Mouse (Mus musculus) forebrain, postnatal 0 days (tissue): ENCODE measurements around the gene Best2. TPM values are rescaled to one million over a fixed set of nuclear protein-coding genes. Genes with fewer than 3 reads are reported as not detected.

ENCODE experiments used
- ATAC-seq: fragments of 200-750 bp; cut with Nextera tagmentation; 2 replicates; pipeline ENCODE4 v1.8.0; 2017; ENCODE audit warnings: mild to moderate bottlenecking, moderate library complexity
- DNase-seq: peaks from one replicate; pipeline ENCODE4 v3.0.0-alpha.2; 2015
- H3K27ac ChIP-seq: fragments of 300-500 bp; sonication (generic); 2 replicates; pipeline ENCODE4 v1.5.1; 2014; ENCODE audit warnings: low read depth, mild to moderate bottlenecking, antibody characterized with exemption, low read length, moderate library complexity, mixed read lengths
- H3K27me3 ChIP-seq: fragments of 300-500 bp; sonication (generic); 2 replicates; pipeline ENCODE4 v1.6.1; 2014; ENCODE audit warnings: mild to moderate bottlenecking, low read length, mixed read lengths; ENCODE audit not compliant: insufficient read depth
- H3K36me3 ChIP-seq: fragments of 300-500 bp; sonication (generic); 2 replicates; pipeline ENCODE4 v1.6.1; 2014; ENCODE audit warnings: mild to moderate bottlenecking, moderate library complexity; ENCODE audit not compliant: insufficient read depth
- H3K4me1 ChIP-seq: fragments of 300-500 bp; sonication (generic); 2 replicates; pipeline ENCODE4 v1.6.1; 2014; ENCODE audit warnings: antibody characterized with exemption; ENCODE audit not compliant: insufficient read depth
- H3K4me2 ChIP-seq: fragments of 300-500 bp; sonication (generic); 2 replicates; pipeline ENCODE4 v1.6.1; 2014; ENCODE audit warnings: low read depth, mild to moderate bottlenecking, moderate library complexity
- H3K4me3 ChIP-seq: fragments of 300-500 bp; sonication (generic); 2 replicates; pipeline ENCODE4 v1.5.1; 2014; ENCODE audit warnings: low read depth, low read length, mixed read lengths
- H3K9ac ChIP-seq: fragments of 300-500 bp; sonication (generic); 2 replicates; pipeline ENCODE4 v1.6.1; 2014; ENCODE audit warnings: mild to moderate bottlenecking
- H3K9me3 ChIP-seq: fragments of 300-500 bp; sonication (generic); 2 replicates; pipeline ENCODE4 v1.6.1; 2016; ENCODE audit warnings: low read length
- CTCF ChIP-seq: sonication (generic); IDR thresholded peaks from 2 replicates; pipeline ENCODE4 v1.5.1; 2016; ENCODE audit warnings: antibody characterized with exemption, control low read depth, low read depth
- WGBS: fragments of 180-500 bp; shearing (Covaris S2); extraction: QIAGEN DNeasy Blood & Tissue Kit; methylation state at CpG from one replicate; pipeline ENCODE4 v1.1.7; 2014; 5-methylcytosine and 5-hydroxymethylcytosine counted together
- polyA plus RNA-seq: library from polyadenylated mRNA; unstranded; fragments of >200 nt; fragmentation: Nextera tagmentation; extraction: Ambion mirVana; gene quantifications from 2 replicates; pipeline ENCODE4 v1.2.1, GENCODE M21; 2015
- total RNA-seq: library from RNA; depleted of rRNA; stranded (reverse); fragments of >200 nt; gene quantifications from 2 replicates; pipeline ENCODE4 v1.2.3, GENCODE M21; 2014

Gene Best2
- total and polyA plus RNA-seq, 2 experiments from 2014 or later = 0.15 TPM; not detected in 1

DNA sequence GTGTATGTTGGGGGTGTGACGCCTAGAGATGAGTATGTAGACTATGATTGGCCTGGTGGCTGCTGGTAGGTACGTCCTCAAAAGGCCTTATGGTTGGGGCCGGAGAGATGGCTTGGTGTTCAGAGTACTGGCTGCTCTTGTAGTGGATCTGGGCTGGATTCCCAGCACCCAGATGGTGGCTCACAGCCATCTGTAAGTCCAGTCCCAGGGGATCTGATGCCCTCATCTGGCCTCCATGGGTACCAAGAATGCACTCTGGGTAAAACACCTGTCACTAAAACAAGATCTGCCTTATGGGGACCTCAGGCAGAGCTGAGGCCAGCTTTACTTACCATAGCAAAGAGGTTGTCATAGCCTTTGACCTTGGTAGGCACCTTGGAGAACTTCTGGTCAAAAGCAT is 9.5 kb upstream of the Best2 start:
- H3K4me3 ChIP-seq = no peak overlapping the region
- H3K9ac ChIP-seq = no peak overlapping the region
- H3K4me1 ChIP-seq = peaks cover 30% of the 10 kb centered on the region
- TF ChIP-seq CTCF = no peak
- DNase-seq (no peak), ATAC-seq (no peak)
- no peak overlapping the region for H3K27ac ChIP-seq
- no peaks in the 10 kb centered on the region for H3K27me3 ChIP-seq
- H3K9me3 ChIP-seq = no peaks in the 10 kb centered on the region
- WGBS = 94% methylated on average over 3 of the region's 3 CpGs
- no peak overlapping the region for H3K4me2 ChIP-seq
- peaks cover 32% of the 10 kb centered on the region for H3K36me3 ChIP-seq

DNA sequence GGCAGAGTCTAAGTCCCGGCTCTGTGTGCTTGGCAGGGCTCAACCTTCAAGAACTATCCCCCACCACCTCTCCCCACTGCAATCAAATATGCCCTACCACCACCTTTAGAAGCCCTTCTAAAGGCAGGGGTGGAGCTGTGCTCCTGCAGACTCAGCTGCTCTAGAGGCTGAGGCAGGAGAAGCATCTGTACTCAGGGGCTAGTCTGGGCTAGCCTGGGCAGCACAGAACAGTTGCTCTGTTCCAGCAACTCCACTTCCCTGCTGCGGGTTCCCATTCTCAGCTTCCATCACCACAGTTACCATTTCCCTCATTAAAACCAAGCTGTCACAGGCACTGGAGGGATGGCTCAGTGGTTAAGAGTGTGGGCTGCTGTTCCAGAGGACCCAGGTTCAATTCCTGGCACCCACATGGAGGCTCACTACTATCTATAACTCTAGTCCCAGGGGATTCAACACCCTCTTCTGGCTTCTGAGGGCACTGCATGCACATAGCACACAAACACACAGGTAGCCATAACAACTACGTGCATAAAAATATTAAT is 7.3 kb upstream of the Best2 start:
- H3K4me1 ChIP-seq = peaks cover 17% of the 10 kb centered on the region
- peaks cover 53% of the 10 kb centered on the region for H3K36me3 ChIP-seq

DNA sequence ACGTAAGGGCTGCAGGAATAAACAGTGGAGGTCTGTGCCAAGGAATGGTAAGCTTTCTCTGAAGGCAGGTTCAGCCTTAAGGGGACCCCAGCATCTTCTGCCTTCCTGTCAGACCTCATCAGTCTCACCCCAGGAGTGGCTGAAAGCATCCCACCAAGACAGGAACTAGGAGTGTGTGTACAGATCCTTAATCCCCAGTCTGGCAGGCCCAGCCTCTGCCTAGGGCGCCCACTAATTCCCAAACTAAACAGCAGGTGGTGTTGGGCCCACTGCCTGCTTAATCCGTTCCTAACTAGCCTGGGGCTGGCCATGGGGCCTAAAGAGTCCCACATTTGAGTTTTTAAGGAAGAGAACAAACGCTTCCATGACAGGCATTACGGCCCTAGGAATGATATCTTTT is 2.9 kb upstream of the Best2 start:
- Histone ChIP-seq H3K9ac (no peak overlapping the region), H3K4me3 (no peak overlapping the region), H3K9me3 (no peaks in the 10 kb centered on the region), H3K36me3 (peaks cover 38% of the 10 kb centered on the region), H3K4me2 (no peak overlapping the region), H3K4me1 (no peaks in the 10 kb centered on the region), H3K27ac (no peak overlapping the region), H3K27me3 (peaks cover 19% of the 10 kb centered on the region; the same call in 1 of the 2 replicates)
- TF ChIP-seq CTCF = no peak
- 21% methylated on average over 5 of the region's 5 CpGs for WGBS
- DNase-seq (no peak), ATAC-seq (no peak)

More for the DNA sequence above, 7.3 kb upstream of the Best2 start:
- DNase-seq = no peak
- WGBS = 93% methylated on average over 3 of the region's 3 CpGs
- no peak overlapping the region for H3K4me3 ChIP-seq
- H3K27ac ChIP-seq = no peak overlapping the region
- no peaks in the 10 kb centered on the region for H3K27me3 ChIP-seq
- no peaks in the 10 kb centered on the region for H3K9me3 ChIP-seq
- no peak for ATAC-seq
- no peak; the same call in 1 of the 2 replicates for TF ChIP-seq CTCF
- no peak overlapping the region for H3K4me2 ChIP-seq
- no peak overlapping the region for H3K9ac ChIP-seq

DNA sequence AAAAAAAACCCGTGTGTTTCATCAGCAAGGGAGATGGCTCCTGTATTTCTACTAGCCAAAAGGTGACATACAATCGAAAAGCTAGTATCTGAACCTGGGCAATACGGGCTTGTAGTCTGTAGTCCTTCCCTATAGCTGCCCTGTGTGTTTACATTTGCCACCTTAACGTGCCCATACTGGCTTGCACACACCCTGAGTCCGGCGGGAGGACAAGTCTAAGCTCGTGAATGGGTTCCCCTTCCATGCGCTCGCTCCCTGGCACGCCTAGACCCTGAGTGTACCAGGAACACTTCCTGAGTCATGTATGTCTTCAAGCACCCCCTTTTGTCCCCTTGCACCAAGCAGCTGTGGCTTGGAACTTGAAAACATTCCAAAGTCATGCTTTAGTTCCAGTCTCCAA is 2.4 kb upstream of the Best2 start:
- peaks cover 34% of the 10 kb centered on the region for H3K36me3 ChIP-seq
- 63% methylated on average over 10 of the region's 10 CpGs for WGBS

DNA sequence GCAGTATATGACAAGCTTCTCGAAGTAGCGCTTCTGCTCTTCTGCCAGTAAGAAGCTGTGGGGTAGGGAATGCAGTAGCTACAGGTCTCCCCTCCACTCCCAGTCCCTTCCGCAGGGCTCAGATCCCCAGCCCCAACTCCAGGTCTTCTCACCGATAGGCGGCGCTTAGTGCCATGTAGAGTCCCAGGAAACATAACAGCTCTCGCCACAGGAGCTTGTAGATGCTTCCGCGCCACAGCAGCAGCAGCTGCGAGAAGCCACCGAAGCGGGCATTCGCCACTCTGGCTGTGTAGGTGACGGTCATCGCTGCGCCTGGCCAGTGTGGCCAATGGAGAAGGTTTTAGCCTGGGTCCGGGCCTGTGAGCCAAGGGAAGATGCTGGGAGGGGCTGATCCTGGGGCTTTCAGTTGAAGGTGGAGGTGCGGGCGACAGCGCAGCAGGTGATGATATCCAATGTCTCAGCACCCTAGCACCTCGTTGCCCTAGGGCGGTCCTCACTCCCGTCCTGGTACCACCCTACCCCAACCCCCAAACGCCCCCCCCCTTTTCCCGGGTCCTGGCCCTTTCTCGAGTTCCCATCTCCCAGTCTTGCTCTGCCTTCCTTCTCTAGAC is 996 bp downstream of the Best2 start:
- DNase-seq (peak; percentile 79), ATAC-seq (peak; percentile 89)
- no peak overlapping the region for H3K27ac ChIP-seq
- WGBS = 5% methylated on average over 25 of the region's 26 CpGs
- TF ChIP-seq CTCF = peak; percentile 79
- no peaks in the 10 kb centered on the region for H3K9me3 ChIP-seq
- H3K27me3 ChIP-seq = peaks cover 30% of the 10 kb centered on the region
- H3K9ac ChIP-seq = peak overlapping the region; percentile 47
- no peaks in the 10 kb centered on the region for H3K4me1 ChIP-seq
- H3K4me3 ChIP-seq = peak overlapping the region; percentile 35
- H3K4me2 ChIP-seq = peak overlapping the region; percentile 62
- peaks cover 16% of the 10 kb centered on the region for H3K36me3 ChIP-seq

More for the DNA sequence above, 2.4 kb upstream of the Best2 start:
- Histone ChIP-seq H3K9me3 (no peaks in the 10 kb centered on the region), H3K27ac (no peak overlapping the region), H3K4me3 (no peak overlapping the region), H3K4me2 (no peak overlapping the region), H3K27me3 (peaks cover 20% of the 10 kb centered on the region; the same call in 1 of the 2 replicates), H3K9ac (no peak overlapping the region), H3K4me1 (no peaks in the 10 kb centered on the region)
- TF ChIP-seq CTCF = no peak
- ATAC-seq (no peak), DNase-seq (no peak)

DNA sequence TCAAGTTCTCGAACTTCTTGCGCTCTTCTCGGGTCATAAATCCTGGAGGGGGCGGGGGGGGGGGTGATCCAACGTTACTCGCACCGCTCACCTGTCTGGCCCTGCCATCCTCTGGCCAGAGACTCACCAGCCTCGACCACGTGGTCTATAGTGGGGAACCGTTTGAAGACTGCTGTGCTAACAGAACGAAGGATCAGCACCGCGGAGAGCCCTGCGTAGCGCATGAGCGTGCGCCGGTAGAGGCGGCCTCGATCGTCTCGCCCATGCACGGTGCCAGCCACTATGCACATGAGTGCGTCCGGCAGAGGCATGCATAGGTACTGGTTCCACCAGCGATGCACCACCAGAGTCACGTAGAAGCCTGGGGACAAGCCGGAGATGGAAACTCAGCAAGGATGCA is 3.1 kb downstream of the Best2 start:
- H3K9ac ChIP-seq = no peak overlapping the region
- H3K36me3 ChIP-seq = no peaks in the 10 kb centered on the region
- no peak overlapping the region for H3K4me3 ChIP-seq
- H3K4me1 ChIP-seq = no peaks in the 10 kb centered on the region
- no peak for DNase-seq
- 18% methylated on average over 28 of the region's 28 CpGs for WGBS
- peaks cover 30% of the 10 kb centered on the region for H3K27me3 ChIP-seq
- ATAC-seq = no peak
- TF ChIP-seq CTCF = no peak
- no peaks in the 10 kb centered on the region for H3K9me3 ChIP-seq
- no peak overlapping the region for H3K27ac ChIP-seq
- H3K4me2 ChIP-seq = no peak overlapping the region

DNA sequence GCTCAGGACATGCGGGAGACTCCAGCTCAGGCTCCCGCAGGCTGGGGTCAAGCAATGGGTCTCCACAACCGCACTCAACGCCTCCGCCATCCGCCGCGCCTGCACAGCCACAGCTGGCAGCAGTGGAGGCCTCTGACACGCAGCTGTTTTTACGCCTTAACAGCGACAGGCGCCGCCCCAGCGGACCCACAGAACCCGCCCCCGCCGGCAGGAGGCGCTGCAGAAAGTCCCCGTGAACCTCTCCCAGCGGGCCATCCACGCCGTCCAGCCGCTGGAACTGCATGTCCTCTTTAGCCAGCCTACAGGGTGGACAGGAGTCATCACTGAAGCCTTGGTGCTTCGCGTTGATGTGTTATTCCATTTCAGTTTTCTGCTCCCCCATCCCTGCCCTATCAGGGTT is 6.6 kb downstream of the Best2 start:
- no peak for ATAC-seq
- 20% methylated on average over 25 of the region's 25 CpGs for WGBS
- TF ChIP-seq CTCF = 0 out of 2 replicates have a peak, but pooled peaks have one; percentile 18

More for the DNA sequence above, 6.6 kb downstream of the Best2 start:
- Histone ChIP-seq H3K9ac (no peak overlapping the region), H3K4me1 (no peaks in the 10 kb centered on the region), H3K27ac (no peak overlapping the region), H3K4me3 (no peak overlapping the region), H3K36me3 (peaks cover 5% of the 10 kb centered on the region; the same call in 1 of the 2 replicates), H3K9me3 (no peaks in the 10 kb centered on the region), H3K27me3 (peaks cover 14% of the 10 kb centered on the region), H3K4me2 (no peak overlapping the region)
- DNase-seq = no peak
